Mouse (Mus musculus) cerebellum, adult 2 months (tissue): Measurements from ENCODE around the gene Gm27235.

Experiments
- CTCF ChIP-seq: fragments of 200-500 bp; IDR thresholded peaks from 2 replicates; pipeline ENCODE4 v1.5.1; 2011; ENCODE audit warnings: low read depth, mild to moderate bottlenecking, control low read depth, low read length, moderate library complexity, borderline replicate concordance; ENCODE audit not compliant: insufficient read depth
- POLR2A ChIP-seq: fragments of 200-500 bp; IDR thresholded peaks from 2 replicates; pipeline ENCODE4 v1.6.1; 2011; ENCODE audit warnings: low read length, control low read depth, borderline replicate concordance; ENCODE audit not compliant: insufficient read depth

GRCm38 (mm10) chr9:35740749-35741148 is 49.2 kb downstream of the Gm27235 start, which contains the start of gene Gm17677:
- TF ChIP-seq CTCF (no peak), POLR2A (no peak)
